Comparison of ENCODE assay signal across 19 mouse cellular contexts in genomic region chr14:72649268-72649667, GRCm38 (mm10).
"Had no signal": no experiment of that assay in that cellular context is flagged by ENCODE, and none has a peak within 500 bp of the region (broad histone marks: within the 10 kb centered on the region; RNA-seq: fewer than 3 reads in every experiment).

No protein-coding gene starts in this region.

- H3K4me1 ChIP-seq: limb, embryonic 15.5 days; liver, embryonic 15.5 days; midbrain, embryonic 10.5 days; midbrain, embryonic 12.5 days; neural tube, embryonic 12.5 days; stomach, embryonic 15.5 days had no signal

- H3K4me3 ChIP-seq: limb, embryonic 15.5 days; liver, embryonic 15.5 days; megakaryocyte, embryonic 14.5 days; midbrain, embryonic 10.5 days; midbrain, embryonic 12.5 days; myocyte; neural tube, embryonic 12.5 days; stomach, embryonic 15.5 days had no signal

- DNase-seq: lung, adult 18-20 months; lung, embryonic 14.5 days; lung, postnatal 10 days; lung, postnatal 4 days; midbrain, embryonic 14.5 days; right cerebral cortex, postnatal 14 days; thymus, adult 18-20 months; thymus, postnatal 14 days; thymus, postnatal 36 days had no signal

- H3K4me2 ChIP-seq: limb, embryonic 15.5 days; liver, embryonic 15.5 days; lung, embryonic 14.5 days; midbrain, embryonic 12.5 days; neural tube, embryonic 12.5 days; stomach, embryonic 15.5 days had no signal

- H3K27me3 ChIP-seq: limb, embryonic 15.5 days; liver, embryonic 15.5 days; megakaryocyte, embryonic 14.5 days; midbrain, embryonic 12.5 days; neural tube, embryonic 12.5 days; stomach, embryonic 15.5 days had no signal

- ATAC-seq: midbrain, embryonic 16.5 days had no signal

- H3K9me3 ChIP-seq: limb, embryonic 15.5 days; liver, embryonic 15.5 days; megakaryocyte, embryonic 14.5 days; midbrain, embryonic 10.5 days; midbrain, embryonic 12.5 days; neural tube, embryonic 12.5 days; stomach, embryonic 15.5 days had no signal

- H3K27ac ChIP-seq: limb, embryonic 15.5 days; liver, embryonic 15.5 days; midbrain, embryonic 10.5 days; midbrain, embryonic 12.5 days; neural tube, embryonic 12.5 days; stomach, embryonic 15.5 days; stomach, postnatal 0 days had no signal

- H3K36me3 ChIP-seq: midbrain, embryonic 10.5 days; midbrain, embryonic 12.5 days; neural tube, embryonic 12.5 days; stomach, embryonic 15.5 days had no signal

- H3K9ac ChIP-seq: limb, embryonic 15.5 days; liver, embryonic 15.5 days; lung, embryonic 14.5 days; midbrain, embryonic 12.5 days; neural tube, embryonic 12.5 days; stomach, embryonic 15.5 days had no signal
